Mouse (Mus musculus) bone marrow, adult 2 months (tissue): ENCODE data around the gene Fam83g. TPM values are rescaled to one million over a fixed set of nuclear protein-coding genes. Genes with fewer than 3 reads are reported as not detected.

Source experiments
- H3K27ac ChIP-seq: fragments of 200-500 bp; 2 replicates; pipeline ENCODE4 v1.5.1; 2012; ENCODE audit warnings: low read depth, mild to moderate bottlenecking, control low read depth, inconsistent platforms, low read length; ENCODE audit not compliant: control insufficient read depth, poor library complexity, insufficient read depth
- H3K4me1 ChIP-seq: fragments of 200-500 bp; 2 replicates; pipeline ENCODE4 v1.6.1; 2011; ENCODE audit warnings: low read length; ENCODE audit not compliant: control insufficient read depth, insufficient read depth
- H3K4me3 ChIP-seq: fragments of 200-500 bp; replicated peaks from 2 replicates; pipeline ENCODE3; 2011; ENCODE audit warnings: mild to moderate bottlenecking, low read depth, low read length, control low read depth; ENCODE audit not compliant: control insufficient read depth
- CTCF ChIP-seq: fragments of 200-500 bp; IDR thresholded peaks from 2 replicates; pipeline ENCODE4 v1.5.1; 2011; ENCODE audit warnings: low read length, control low read depth; ENCODE audit not compliant: control insufficient read depth, insufficient read depth
- POLR2A ChIP-seq: fragments of 200-500 bp; IDR thresholded peaks from 2 replicates; pipeline ENCODE4 v1.6.1; 2011; ENCODE audit warnings: low read depth, mild to moderate bottlenecking, control low read depth, low read length, borderline replicate concordance; ENCODE audit not compliant: control insufficient read depth
- WGBS: fragments of 180-500 bp; shearing (Covaris S2); methylation state at CpG from one replicate; pipeline ENCODE4 v1.1.7; 2018; 5-methylcytosine and 5-hydroxymethylcytosine counted together
- polyA plus RNA-seq: library from polyadenylated mRNA; stranded (reverse); fragments of >200 nt; gene quantifications from 2 replicates; pipeline ENCODE4 v1.2.4, GENCODE M21; 2011; ENCODE audit warnings: low replicate concordance; ENCODE audit not compliant: missing spikeins, insufficient read depth, insufficient read length

Fam83g gene
- polyA plus RNA-seq, 1 experiment, result not detected

- no peak within 1 kb of the TSS for H3K27ac ChIP-seq
- no peaks in the 10 kb centered on the region for H3K4me1 ChIP-seq
- TF ChIP-seq CTCF (no peak), POLR2A (no peak)
- 83% methylated on average over 3 of the region's 3 CpGs for WGBS
- H3K4me3 ChIP-seq, result no peak within 1 kb of the TSS
Observed at GRCm38 (mm10) chr11:61720636-61721035, 36.7 kb downstream of the Fam83g start, which contains the start of gene Slc5a10. Gene Slc5a10, minus strand, starts transcription at chr11:61720826.

GRCm38 (mm10) chr11:61722077-61722476 is 38.2 kb downstream of the Fam83g start:
- TF ChIP-seq POLR2A (no peak), CTCF (no peak)
- no peak overlapping the region for H3K27ac ChIP-seq
- WGBS, result 79% methylated on average over 5 of the region's 5 CpGs

GRCm38 (mm10) chr11:61728037-61728436 is 44.1 kb downstream of the Fam83g start:
- 23% methylated on average over 2 of the region's 2 CpGs for whole genome bisulfite sequencing
- no peak overlapping the region for H3K27ac ChIP-seq
- H3K4me1 ChIP-seq, result no peaks in the 10 kb centered on the region; the same call in 1 of the 2 replicates
- TF ChIP-seq POLR2A, result no peak
- TF ChIP-seq CTCF, result no peak
- H3K4me3 ChIP-seq, result no peak overlapping the region

More at GRCm38 (mm10) chr11:61722077-61722476, 38.2 kb downstream of the Fam83g start:
- Histone ChIP-seq H3K4me3 (no peak overlapping the region), H3K4me1 (no peaks in the 10 kb centered on the region)

- Histone ChIP-seq H3K4me3 (no peak overlapping the region), H3K4me1 (no peaks in the 10 kb centered on the region; the same call in 1 of the 2 replicates), H3K27ac (no peak overlapping the region)
- 77% methylated on average over 7 of the region's 7 CpGs for WGBS
- TF ChIP-seq CTCF, result no peak
- no peak for TF ChIP-seq POLR2A
Observed at GRCm38 (mm10) chr11:61732672-61733071, 48.8 kb downstream of the Fam83g start.

GRCm38 (mm10) chr11:61737290-61737689 is 53.4 kb downstream of the Fam83g start:
- Histone ChIP-seq H3K27ac (no peak overlapping the region), H3K4me1 (no peaks in the 10 kb centered on the region), H3K4me3 (no peak overlapping the region)
- WGBS, result 63% methylated on average over 1 of the region's 1 CpGs
- TF ChIP-seq POLR2A (no peak), CTCF (no peak)

GRCm38 (mm10) chr11:61740500-61740899 is 56.6 kb downstream of the Fam83g start:
- H3K4me3 ChIP-seq, result no peak overlapping the region
- no peaks in the 10 kb centered on the region for H3K4me1 ChIP-seq
- 79% methylated on average over 1 of the region's 1 CpGs for WGBS
- TF ChIP-seq CTCF (no peak), POLR2A (no peak)
- no peak overlapping the region for H3K27ac ChIP-seq

- TF ChIP-seq POLR2A (no peak), CTCF (no peak)
- Histone ChIP-seq H3K27ac (no peak overlapping the region), H3K4me1 (no peaks in the 10 kb centered on the region), H3K4me3 (no peak overlapping the region)
- 83% methylated on average over 3 of the region's 3 CpGs for WGBS
Observed at GRCm38 (mm10) chr11:61743768-61744167, 59.9 kb downstream of the Fam83g start.

GRCm38 (mm10) chr11:61744460-61744859 is 60.6 kb downstream of the Fam83g start:
- Histone ChIP-seq H3K4me3 (no peak overlapping the region), H3K27ac (no peak overlapping the region), H3K4me1 (no peaks in the 10 kb centered on the region)
- 69% methylated on average over 3 of the region's 3 CpGs for WGBS
- TF ChIP-seq CTCF (no peak), POLR2A (no peak)

GRCm38 (mm10) chr11:61745781-61746180 is 61.9 kb downstream of the Fam83g start:
- no peak for TF ChIP-seq POLR2A
- no peak for TF ChIP-seq CTCF
- 92% methylated on average over 9 of the region's 9 CpGs for WGBS
- H3K27ac ChIP-seq, result no peak overlapping the region
- no peak overlapping the region for H3K4me3 ChIP-seq
- no peaks in the 10 kb centered on the region for H3K4me1 ChIP-seq
